Mouse (Mus musculus) myocyte (in vitro differentiated cells): ENCODE measurements at regions not wholly inside any gene's neighbourhood (a gene's known extent, or its start where the extent isn't known, plus 50 kb on each side); places are given as distances from the start of the nearest gene placed in this dataset.

Source experiments
- CEBPB ChIP-seq: IDR thresholded peaks from 2 replicates; pipeline ENCODE4 v1.6.1; 2011; ENCODE audit warnings: mild to moderate bottlenecking, moderate library complexity; ENCODE audit not compliant: poor library complexity, insufficient read depth, severe bottlenecking
- E2F4 ChIP-seq: IDR thresholded peaks from one replicate; pipeline ENCODE4 v1.6.1; 2011; ENCODE audit warnings: mild to moderate bottlenecking, control low read depth, moderate library complexity; ENCODE audit not compliant: insufficient read depth
- MAX ChIP-seq: IDR thresholded peaks from one replicate; pipeline ENCODE4 v1.6.1; 2011; ENCODE audit warnings: low read depth, mild to moderate bottlenecking, control low read depth
- MYOD1 ChIP-seq, 3 experiments: IDR thresholded peaks; one replicate each; pipeline ENCODE4 v1.6.1; 2011; ENCODE audit warnings: control low read depth in 2 of 3, low read depth in 2 of 3, mild to moderate bottlenecking in 2 of 3, moderate library complexity in 1 of 3; ENCODE audit not compliant: insufficient read length in 2 of 3, control insufficient read depth in 1 of 3
- MYOG ChIP-seq, 3 experiments: IDR thresholded peaks; one replicate each; pipeline ENCODE4 v1.6.1; 2011; ENCODE audit warnings: control low read depth in 2 of 3, low read depth in 2 of 3, mild to moderate bottlenecking in 2 of 3; ENCODE audit not compliant: insufficient read length in 2 of 3, control insufficient read depth in 1 of 3, insufficient read depth in 1 of 3
- POLR2A ChIP-seq: IDR thresholded peaks from one replicate; pipeline ENCODE4 v1.6.1; 2011; ENCODE audit warnings: low read depth, mild to moderate bottlenecking, control low read depth, moderate library complexity; ENCODE audit not compliant: insufficient read length
- POLR2AphosphoS2 ChIP-seq: IDR thresholded peaks from one replicate; pipeline ENCODE4 v1.6.1; 2011; ENCODE audit warnings: low read depth, control low read depth; ENCODE audit not compliant: insufficient read length
- SRF ChIP-seq: IDR thresholded peaks from one replicate; pipeline ENCODE4 v1.6.1; 2011; ENCODE audit warnings: low read depth; ENCODE audit not compliant: control insufficient read depth, insufficient read length
- TCF12 ChIP-seq: IDR thresholded peaks from one replicate; pipeline ENCODE4 v1.6.1; 2011; ENCODE audit warnings: mild to moderate bottlenecking, control low read depth; ENCODE audit not compliant: poor library complexity, insufficient read depth, severe bottlenecking
- TCF3 ChIP-seq: IDR thresholded peaks from one replicate; pipeline ENCODE4 v1.6.1; 2011; ENCODE audit warnings: low read depth, control low read depth; ENCODE audit not compliant: insufficient read length
- USF1 ChIP-seq: IDR thresholded peaks from one replicate; pipeline ENCODE4 v1.6.1; 2011; ENCODE audit warnings: low read depth, mild to moderate bottlenecking, control low read depth, moderate library complexity

- TF ChIP-seq POLR2AphosphoS2 (no peak), CEBPB (no peak), USF1 (no peak), E2F4 (no peak), POLR2A (no peak), MYOD1 (IDR thresholded peaks at IDR 0.05; ENCODE audit: control insufficient read depth in 1 of 3, insufficient read length in 2 of 3, low read depth in 2 of 3) (no peak), MYOG (IDR thresholded peaks at IDR 0.05; ENCODE audit: control insufficient read depth in 1 of 3, insufficient read depth in 1 of 3, insufficient read length in 2 of 3, low read depth in 2 of 3) (no peak), MAX (no peak), SRF (no peak), TCF12 (no peak), TCF3 (no peak)
Observed at GRCm38 (mm10) chr2:173444386-173444785, 78.0 kb upstream of the 1700021F07Rik start.
